Mouse (Mus musculus): Measurements from ENCODE around the gene Tubg2.

DNA sequence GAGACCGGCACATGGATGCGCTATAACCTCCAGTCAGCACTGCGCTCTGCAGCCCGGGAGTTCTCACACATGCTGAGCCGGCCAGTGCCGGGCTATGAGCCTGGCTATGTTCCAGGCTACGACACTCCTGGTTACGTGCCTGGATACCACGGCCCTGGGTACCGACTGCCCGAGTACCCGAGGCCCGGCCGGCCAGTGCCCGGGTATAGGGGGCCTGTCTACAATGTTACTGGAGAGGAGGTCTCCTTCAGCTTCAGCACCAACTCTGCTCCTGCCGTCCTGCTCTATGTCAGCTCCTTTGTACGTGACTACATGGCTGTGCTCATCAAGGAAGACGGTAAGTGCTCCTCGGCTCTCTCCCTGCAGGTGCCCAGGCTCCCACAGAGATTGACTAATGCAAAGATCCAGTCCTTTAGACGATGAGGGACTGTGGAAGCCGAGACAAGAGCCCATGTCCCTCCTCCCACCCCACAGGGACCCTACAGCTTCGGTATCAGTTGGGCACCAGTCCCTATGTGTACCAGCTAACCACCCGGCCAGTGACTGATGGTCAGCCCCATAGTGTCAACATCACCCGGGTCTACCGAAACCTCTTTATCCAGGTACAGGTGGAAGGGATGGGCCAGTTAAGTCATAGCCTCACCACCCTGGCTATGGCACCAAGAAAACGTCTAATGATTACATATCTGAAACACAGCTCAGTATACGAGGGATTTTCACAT is 31.0 kb downstream of the Tubg2 start:
- TF ChIP-seq CTCF (IDR thresholded peaks at IDR 0.05; ENCODE audit: control insufficient read depth, insufficient read depth, insufficient replicate concordance, low read depth, low read length) (no peak), POLR2A (IDR thresholded peaks at IDR 0.05; ENCODE audit: control insufficient read depth, low read depth, low read length) (0 out of 2 replicates have a peak, but pooled peaks have one; percentile 18)

Data from testis, adult 2 months (tissue).